Comparison of ENCODE assay signal across 8 mouse cellular contexts in the genomic region with DNA sequence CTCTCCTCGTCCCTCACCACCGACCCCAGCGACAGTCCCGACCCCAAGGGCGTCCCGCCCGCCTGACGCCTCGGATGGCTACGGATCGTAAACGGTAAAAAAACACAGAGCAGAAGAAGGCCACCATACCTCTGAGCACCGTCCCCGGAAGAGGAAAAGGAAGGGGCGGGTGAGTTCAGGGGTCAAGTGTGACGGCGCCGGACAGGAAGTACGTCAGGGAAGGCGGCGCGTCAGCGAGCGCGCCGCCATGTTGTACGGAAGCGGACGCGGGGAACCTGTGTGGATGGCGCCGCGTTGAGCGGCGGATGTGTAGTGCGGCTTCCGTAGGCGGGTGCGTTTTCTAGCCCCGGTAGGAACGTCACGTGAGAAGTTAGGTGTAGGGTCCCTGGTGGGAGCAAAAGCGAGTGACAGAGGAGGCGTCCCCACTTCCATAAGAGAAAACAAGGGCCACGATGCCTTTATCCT. TPM values are rescaled to one million over a fixed set of nuclear protein-coding genes. Genes with fewer than 3 reads are reported as not detected.
A peak's percentile ranks its signal among the peaks of the same experiment; 100 is the strongest.
DNase-seq lines count a peak whose midpoint lies in the region; ATAC-seq lines count a peak whose summit lies in the region.

A gene (minus strand): TSS at position 210 of the 465 bp plus-strand sequence.

- no peaks in the 10 kb centered on the region for H3K9me3 ChIP-seq in hindbrain, embryonic 11.5 days (ENCODE audit: control insufficient read depth, low read length)

- peak within 1 kb of the TSS; percentile 93 for H3K9ac ChIP-seq in hindbrain, embryonic 11.5 days (ENCODE audit: low read depth, low read length)

- H3K36me3 ChIP-seq in hindbrain, embryonic 11.5 days (ENCODE audit: control insufficient read depth, insufficient read depth, low read length): peaks cover 6% of the 10 kb centered on the region; the same call in 1 of the 2 replicates

- peak within 1 kb of the TSS; percentile 93 for H3K4me3 ChIP-seq in hindbrain, embryonic 11.5 days (ENCODE audit: low read depth, low read length)

- peak; percentile 96 for DNase-seq in Muller cell, postnatal 12 days (ENCODE audit: inconsistent ontology term)
- DNase-seq in cerebellum, adult 9-11 months: peak; percentile 96
- DNase-seq in frontal cortex, adult 2 months (ENCODE audit: extremely low spot score in 1 of 2, low spot score in 1 of 2): peak; percentile 93 to 95
- peak; percentile 96 for DNase-seq in hindbrain, embryonic 11.5 days (ENCODE audit: low spot score)
- DNase-seq in layer of hippocampus, postnatal 10 days (ENCODE audit: low spot score in 2 of 2): peak; percentile 92 to 93
- peak; percentile 97 for DNase-seq in lung, postnatal 10 days
- peak; percentile 95 for DNase-seq in ovary, postnatal 36 days (ENCODE audit: low spot score)
- peak; percentile 90 for DNase-seq in thymus, postnatal 25 days

- H3K27me3 ChIP-seq in hindbrain, embryonic 11.5 days (ENCODE audit: control insufficient read depth, insufficient read depth, low read length): no peaks in the 10 kb centered on the region

- H3K27ac ChIP-seq in hindbrain, embryonic 11.5 days (ENCODE audit: low read depth, low read length): peak within 1 kb of the TSS; percentile 87

- WGBS in hindbrain, embryonic 11.5 days: under 1% methylated on average over 45 of the region's 45 CpGs

- H3K4me2 ChIP-seq in hindbrain, embryonic 11.5 days (replicated peaks; ENCODE audit: low read depth, low read length): peak within 1 kb of the TSS; percentile 69

- 0 out of 2 replicates have a peak, but pooled peaks cover 3% of the 10 kb centered on the region for H3K4me1 ChIP-seq in hindbrain, embryonic 11.5 days (replicated peaks; ENCODE audit: control insufficient read depth, insufficient read depth, low read length)

- peak; percentile 99 for ATAC-seq in hindbrain, embryonic 11.5 days (ENCODE audit: low FRiP score)

RNA-seq across cellular contexts. Expression of the gene that starts here (rescaled TPM):
- polyA plus RNA-seq in frontal cortex, adult 2 months (2012; rRNA removed): 675 and 819 TPM in 2 replicates
- 669 and 690 TPM in 2 replicates for polyA plus RNA-seq in hindbrain, embryonic 11.5 days (2014; fragmentation: Nextera tagmentation; extraction: Ambion mirVana)
- total RNA-seq in layer of hippocampus, postnatal 10 days (2021): 100 to 1,000 TPM; 355 to 393 TPM

Comparison
In these comparisons a context has a peak if more than half of its experiments do, and no peak if none do; other contexts are left out.
1. Peak in every context shown above with its lines: DNase-seq, ATAC-seq, H3K4me3 ChIP-seq and H3K27ac ChIP-seq.